Mouse (Mus musculus): ENCODE data around the gene Prkca.

GRCm38 (mm10) chr11:108053746-108054145 is 290.0 kb downstream of the Prkca start:
- TF ChIP-seq CTCF (IDR thresholded peaks at IDR 0.05; ENCODE audit: borderline replicate concordance, insufficient read depth, low read length) (no peak), POLR2A (IDR thresholded peaks at IDR 0.05; ENCODE audit: low read depth, low read length) (no peak)
